Mouse (Mus musculus) lung, adult 2 months (tissue): ENCODE data around the gene Ccdc81.

Experiments
- CTCF ChIP-seq: fragments of 200-500 bp; IDR thresholded peaks from 2 replicates; pipeline ENCODE4 v1.5.1; 2011; ENCODE audit warnings: mild to moderate bottlenecking, low read length, control low read depth; ENCODE audit not compliant: insufficient read depth
- POLR2A ChIP-seq: fragments of 200-500 bp; IDR thresholded peaks from 2 replicates; pipeline ENCODE4 v1.6.1; 2011; ENCODE audit warnings: low read depth, mild to moderate bottlenecking, control low read depth, low read length, borderline replicate concordance; ENCODE audit errors: extremely low read depth

GRCm38 (mm10) chr7:89842404-89842715 lies 61.1 kb downstream of the Ccdc81 start:
- TF ChIP-seq CTCF: no peak
- TF ChIP-seq POLR2A: no peak
